In genomic region chr9:20689403-20689802, GRCm38 (mm10) we compare ENCODE assay signal across 18 mouse cellular contexts. TPM values are rescaled to one million over a fixed set of nuclear protein-coding genes. Genes with fewer than 3 reads are reported as not detected.
DNase-seq lines count a peak whose midpoint lies in the region; ATAC-seq and TF ChIP-seq lines count a peak whose summit lies in the region.
"Had no signal": no experiment of that assay in that cellular context is flagged by ENCODE, and none has a peak within 500 bp of the region (broad histone marks: within the 10 kb centered on the region; RNA-seq: fewer than 3 reads in every experiment).

No protein-coding gene starts in this region.

- peak overlapping the region; percentile 13; the same call in 1 of the 2 replicates for H3K9ac ChIP-seq in forebrain, embryonic 13.5 days
- no peak overlapping the region for H3K9ac ChIP-seq in forebrain, embryonic 16.5 days (replicated peaks; ENCODE audit: low read depth, low read length)
- no peak overlapping the region for H3K9ac ChIP-seq in liver, adult 2 months (ENCODE audit: low read depth, low read length)
- no peak overlapping the region for H3K9ac ChIP-seq in midbrain, embryonic 13.5 days (replicated peaks)
- H3K9ac ChIP-seq: lung, embryonic 14.5 days had no signal

- no peak overlapping the region for H3K4me3 ChIP-seq in forebrain, embryonic 13.5 days
- H3K4me3 ChIP-seq in forebrain, embryonic 16.5 days (replicated peaks; ENCODE audit: low read length), result no peak overlapping the region
- H3K4me3 ChIP-seq in liver, adult 2 months (ENCODE audit: insufficient read depth, low read depth, low read length), result no peak overlapping the region
- no peak overlapping the region for H3K4me3 ChIP-seq in midbrain, embryonic 13.5 days (replicated peaks)
- H3K4me3 ChIP-seq in layer of hippocampus, adult 2 months, result no peak overlapping the region

- H3K27me3 ChIP-seq in forebrain, embryonic 13.5 days, result peaks cover 6% of the 10 kb centered on the region; the same call in 1 of the 2 replicates
- peaks cover 2% of the 10 kb centered on the region; the same call in 1 of the 2 replicates for H3K27me3 ChIP-seq in forebrain, embryonic 16.5 days (replicated peaks; ENCODE audit: control insufficient read depth, insufficient read depth, low read length)
- H3K27me3 ChIP-seq in liver, adult 2 months (ENCODE audit: control insufficient read depth, insufficient read depth, low read length), result no peaks in the 10 kb centered on the region
- H3K27me3 ChIP-seq in midbrain, embryonic 13.5 days, result 0 out of 2 replicates have a peak, but pooled peaks cover 5% of the 10 kb centered on the region

- no peaks in the 10 kb centered on the region for H3K36me3 ChIP-seq in forebrain, embryonic 13.5 days (ENCODE audit: poor library complexity, severe bottlenecking)
- H3K36me3 ChIP-seq in forebrain, embryonic 16.5 days (ENCODE audit: control insufficient read depth, insufficient read depth), result no peaks in the 10 kb centered on the region
- H3K36me3 ChIP-seq in liver, adult 2 months (ENCODE audit: control insufficient read depth, insufficient read depth, low read length), result no peaks in the 10 kb centered on the region
- no peaks in the 10 kb centered on the region for H3K36me3 ChIP-seq in midbrain, embryonic 13.5 days

- TF ChIP-seq POLR2A in liver, adult 2 months (IDR thresholded peaks at IDR 0.05; ENCODE audit: extremely low read depth, insufficient read depth, low read length), result no peak

- no peak overlapping the region for H3K27ac ChIP-seq in forebrain, embryonic 13.5 days
- no peak overlapping the region for H3K27ac ChIP-seq in forebrain, embryonic 16.5 days (ENCODE audit: low read length)
- no peak overlapping the region for H3K27ac ChIP-seq in liver, adult 2 months (replicated peaks; ENCODE audit: insufficient read depth, low read depth, low read length)
- H3K27ac ChIP-seq in midbrain, embryonic 13.5 days, result peak overlapping the region; percentile 75
- H3K27ac ChIP-seq in layer of hippocampus, adult 2 months, result no peak overlapping the region

- TF ChIP-seq CTCF in liver, adult 2 months (IDR thresholded peaks at IDR 0.05; ENCODE audit: low read depth, low read length), result no peak
- TF ChIP-seq CTCF in layer of hippocampus, adult 2 months (conservative IDR thresholded peaks at IDR 0.05), result no peak

- H3K9me3 ChIP-seq in forebrain, embryonic 13.5 days (replicated peaks), result no peaks in the 10 kb centered on the region
- no peaks in the 10 kb centered on the region for H3K9me3 ChIP-seq in forebrain, embryonic 16.5 days (ENCODE audit: control insufficient read depth, low read length)
- H3K9me3 ChIP-seq in midbrain, embryonic 13.5 days, result no peaks in the 10 kb centered on the region

- peaks cover 10% of the 10 kb centered on the region for H3K4me1 ChIP-seq in forebrain, embryonic 13.5 days
- peaks cover 4% of the 10 kb centered on the region for H3K4me1 ChIP-seq in forebrain, embryonic 16.5 days (replicated peaks; ENCODE audit: control insufficient read depth, insufficient read depth, low read length)
- no peaks in the 10 kb centered on the region for H3K4me1 ChIP-seq in liver, adult 2 months (ENCODE audit: control insufficient read depth, insufficient read depth, low read length)
- H3K4me1 ChIP-seq in midbrain, embryonic 13.5 days (replicated peaks), result peaks cover 32% of the 10 kb centered on the region

- ATAC-seq in forebrain, embryonic 13.5 days, result no peak
- ATAC-seq in forebrain, embryonic 16.5 days, result no peak
- ATAC-seq in midbrain, embryonic 13.5 days, result no peak
- ATAC-seq: activated CD4-positive, CD25-positive, alpha-beta regulatory T cell, adult 4 months had no signal

- no peaks in the 10 kb centered on the region for H3K79me2 ChIP-seq in liver, adult 2 months (ENCODE audit: control insufficient read depth, insufficient read depth, low read length)

- H3K4me2 ChIP-seq in forebrain, embryonic 13.5 days, result no peak overlapping the region
- H3K4me2 ChIP-seq in forebrain, embryonic 16.5 days (ENCODE audit: low read length), result no peak overlapping the region
- H3K4me2 ChIP-seq in midbrain, embryonic 13.5 days (replicated peaks), result no peak overlapping the region
- H3K4me2 ChIP-seq: liver, embryonic 11.5 days; lung, embryonic 14.5 days had no signal

- 80% methylated on average over 1 of the region's 1 CpGs for WGBS in forebrain, embryonic 13.5 days
- 71% methylated on average over 1 of the region's 1 CpGs for WGBS in forebrain, embryonic 16.5 days
- 71% methylated on average over 1 of the region's 1 CpGs for WGBS in liver, adult 2 months
- 20% methylated on average over 1 of the region's 1 CpGs for WGBS in midbrain, embryonic 13.5 days

- DNase-seq in liver, adult 2 months (ENCODE audit: extremely low read depth, low read depth, low spot score), result peak; percentile 8
- no peak for DNase-seq in liver
- DNase-seq in urinary bladder, postnatal 14 days (ENCODE audit: low spot score), result no peak
- DNase-seq in layer of hippocampus, adult 2 months (ENCODE audit: low spot score in 2 of 2), result no peak
- DNase-seq in cerebellum, adult 11 months, result no peak
- DNase-seq: adrenal gland, postnatal 25 days; cerebellum, adult 9-11 months; gastrocnemius, postnatal 25 days; kidney, postnatal 10 days; layer of hippocampus, adult 9-11 months; lung, embryonic 14.5 days; right cerebral cortex, postnatal 4 days; thymus, adult 18-20 months had no signal

RNA-seq across cellular contexts. Expression of gene Pin1, which starts 37.5 kb away (rescaled TPM):
- 64.8 and 68.3 TPM in 2 replicates for polyA plus RNA-seq in forebrain, embryonic 13.5 days (2015; fragmentation: Nextera tagmentation; extraction: Ambion mirVana)
- polyA plus RNA-seq in forebrain, embryonic 16.5 days (2015; fragmentation: Nextera tagmentation; extraction: Ambion mirVana), result 58.9 and 63.2 TPM in 2 replicates
- total RNA-seq in liver, adult 2 months (2014; rRNA removed), result 7.4 and 8.1 TPM in 2 replicates
- 9.0 and 9.5 TPM in 2 replicates for polyA plus RNA-seq in liver, adult 2 months (2012; rRNA removed)
- polyA plus RNA-seq in midbrain, embryonic 13.5 days (2015; fragmentation: Nextera tagmentation; extraction: Ambion mirVana), result 62.0 and 63.2 TPM in 2 replicates
- 10 to 100 TPM; 32.8 to 34.0 TPM for total RNA-seq in layer of hippocampus, adult 2 months (2021)

RNA-seq across cellular contexts. Expression of gene Fbxl12, which starts 44.8 kb away (rescaled TPM):
- 15.0 and 15.4 TPM in 2 replicates for polyA plus RNA-seq in forebrain, embryonic 13.5 days (2015; fragmentation: Nextera tagmentation; extraction: Ambion mirVana)
- polyA plus RNA-seq in forebrain, embryonic 16.5 days (2015; fragmentation: Nextera tagmentation; extraction: Ambion mirVana), result 15.0 and 16.2 TPM in 2 replicates
- 2.7 and 2.8 TPM in 2 replicates for total RNA-seq in liver, adult 2 months (2014; rRNA removed)
- polyA plus RNA-seq in liver, adult 2 months (2012; rRNA removed), result 9.5 and 16.2 TPM in 2 replicates
- 17.7 and 19.0 TPM in 2 replicates for polyA plus RNA-seq in midbrain, embryonic 13.5 days (2015; fragmentation: Nextera tagmentation; extraction: Ambion mirVana)
- 10 to 100 TPM; 25.5 to 27.7 TPM for total RNA-seq in layer of hippocampus, adult 2 months (2021)

RNA-seq across cellular contexts. Expression of gene Ubl5, which starts 46.7 kb away (rescaled TPM):
- polyA plus RNA-seq in forebrain, embryonic 13.5 days (2015; fragmentation: Nextera tagmentation; extraction: Ambion mirVana), result 533 and 604 TPM in 2 replicates
- 467 and 469 TPM in 2 replicates for polyA plus RNA-seq in forebrain, embryonic 16.5 days (2015; fragmentation: Nextera tagmentation; extraction: Ambion mirVana)
- 63.5 and 72.7 TPM in 2 replicates for total RNA-seq in liver, adult 2 months (2014; rRNA removed)
- polyA plus RNA-seq in liver, adult 2 months (2012; rRNA removed), result 261 and 273 TPM in 2 replicates
- polyA plus RNA-seq in midbrain, embryonic 13.5 days (2015; fragmentation: Nextera tagmentation; extraction: Ambion mirVana), result 541 and 558 TPM in 2 replicates
- 100 to 1,000 TPM; 277 to 326 TPM for total RNA-seq in layer of hippocampus, adult 2 months (2021)

RNA-seq across cellular contexts. Expression of gene Olfm2, which starts 56.7 kb away (rescaled TPM):
- 52.6 and 68.1 TPM in 2 replicates for polyA plus RNA-seq in forebrain, embryonic 13.5 days (2015; fragmentation: Nextera tagmentation; extraction: Ambion mirVana)
- polyA plus RNA-seq in forebrain, embryonic 16.5 days (2015; fragmentation: Nextera tagmentation; extraction: Ambion mirVana), result 143 and 173 TPM in 2 replicates
- total RNA-seq in liver, adult 2 months (2014; rRNA removed), result 0.09 and 0.34 TPM in 2 replicates
- 0.14 and 0.72 TPM in 2 replicates for polyA plus RNA-seq in liver, adult 2 months (2012; rRNA removed)
- 92.0 and 96.7 TPM in 2 replicates for polyA plus RNA-seq in midbrain, embryonic 13.5 days (2015; fragmentation: Nextera tagmentation; extraction: Ambion mirVana)
- total RNA-seq in layer of hippocampus, adult 2 months (2021), result 10 to 100 TPM; 31.6 to 37.6 TPM
